Mouse (Mus musculus) heart, embryonic 15.5 days (tissue): ENCODE measurements around the gene Ckap2l. TPM values are rescaled to one million over a fixed set of nuclear protein-coding genes. Genes with fewer than 3 reads are reported as not detected.

Experiments used
- ATAC-seq: fragments of 200-750 bp; cut with Nextera tagmentation; replicated peaks from 2 replicates; pipeline ENCODE4 v1.8.0; 2017; ENCODE audit warnings: low read depth, moderate TSS enrichment; ENCODE audit not compliant: insufficient number of reproducible peaks, insufficient read depth, low FRiP score
- H3K27ac ChIP-seq: fragments of 300-500 bp; sonication (generic); 2 replicates; pipeline ENCODE4 v1.5.1; 2015; ENCODE audit warnings: mild to moderate bottlenecking, inconsistent platforms
- H3K27me3 ChIP-seq: fragments of 300-500 bp; sonication (generic); 2 replicates; pipeline ENCODE4 v1.6.1; 2015; ENCODE audit warnings: inconsistent platforms
- H3K36me3 ChIP-seq: fragments of 300-500 bp; sonication (generic); 2 replicates; pipeline ENCODE4 v1.6.1; 2015; ENCODE audit warnings: mild to moderate bottlenecking, inconsistent platforms
- H3K4me1 ChIP-seq: fragments of 300-500 bp; sonication (generic); replicated peaks from 2 replicates; pipeline ENCODE4 v1.6.1; 2015; ENCODE audit warnings: inconsistent platforms
- H3K4me2 ChIP-seq: fragments of 300-500 bp; sonication (generic); 2 replicates; pipeline ENCODE4 v1.6.1; 2015; ENCODE audit warnings: inconsistent platforms, mild to moderate bottlenecking, moderate library complexity
- H3K4me3 ChIP-seq: fragments of 300-500 bp; sonication (generic); 2 replicates; pipeline ENCODE4 v1.5.1; 2015; ENCODE audit warnings: mild to moderate bottlenecking, inconsistent platforms
- H3K9ac ChIP-seq: fragments of 300-500 bp; sonication (generic); 2 replicates; pipeline ENCODE4 v1.6.1; 2015; ENCODE audit warnings: mild to moderate bottlenecking, inconsistent platforms
- H3K9me3 ChIP-seq: fragments of 300-500 bp; sonication (generic); replicated peaks from 2 replicates; pipeline ENCODE4 v1.6.1; 2016; ENCODE audit warnings: inconsistent platforms
- WGBS: fragments of 180-500 bp; shearing (Covaris S2); methylation state at CpG from one replicate; pipeline ENCODE4 v1.1.7; 2015; ENCODE audit warnings: mixed read lengths; 5-methylcytosine and 5-hydroxymethylcytosine counted together
- polyA plus RNA-seq: library from polyadenylated mRNA; unstranded; fragments of >200 nt; fragmentation: Nextera tagmentation; extraction: Ambion mirVana; gene quantifications from 2 replicates; pipeline ENCODE4 v1.2.1, GENCODE M21; 2015

Ckap2l gene
- polyA plus RNA-seq, 1 experiment from 2014 or later: 36.5 TPM

- Histone ChIP-seq H3K9me3 (no peaks in the 10 kb centered on the region), H3K4me2 (no peak overlapping the region), H3K9ac (no peak overlapping the region), H3K27ac (no peak overlapping the region), H3K36me3 (no peaks in the 10 kb centered on the region), H3K4me1 (no peaks in the 10 kb centered on the region), H3K4me3 (no peak overlapping the region), H3K27me3 (no peaks in the 10 kb centered on the region)
- WGBS: 85% methylated on average over 1 of the region's 1 CpGs
- ATAC-seq: no peak
Measured at GRCm38 (mm10) chr2:129313934-129314333, 16.9 kb upstream of the Ckap2l start.

DNA sequence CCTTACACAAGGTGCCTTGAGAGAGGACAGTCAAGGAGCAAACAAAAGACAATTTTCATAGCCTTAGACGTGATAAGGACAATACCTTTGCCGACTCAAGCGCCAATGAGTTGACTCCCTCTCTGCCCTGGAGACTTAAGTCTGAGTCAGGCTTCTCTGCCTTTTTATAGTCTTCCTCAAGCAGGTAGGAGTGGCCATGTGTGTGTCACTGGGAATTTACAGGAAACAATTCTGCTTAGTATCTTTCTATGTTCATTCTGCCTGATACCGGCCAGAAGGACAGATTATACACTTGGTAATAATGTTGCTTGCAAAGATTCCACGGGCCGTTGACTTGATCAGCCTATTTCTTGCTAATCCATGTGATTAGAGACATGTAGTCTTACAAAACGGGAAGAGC is 12.8 kb upstream of the Ckap2l start, which contains the start of gene Il1a:
Gene Il1a (minus strand): TSS at position 137 of the 400 bp plus-strand sequence.
- Histone ChIP-seq H3K4me2 (no peak within 1 kb of the TSS), H3K9ac (no peak within 1 kb of the TSS), H3K27me3 (no peaks in the 10 kb centered on the region), H3K4me3 (no peak within 1 kb of the TSS), H3K36me3 (no peaks in the 10 kb centered on the region), H3K27ac (no peak within 1 kb of the TSS), H3K4me1 (no peaks in the 10 kb centered on the region), H3K9me3 (no peaks in the 10 kb centered on the region)
- 63% methylated on average over 7 of the region's 7 CpGs for WGBS
- no peak for ATAC-seq

DNA sequence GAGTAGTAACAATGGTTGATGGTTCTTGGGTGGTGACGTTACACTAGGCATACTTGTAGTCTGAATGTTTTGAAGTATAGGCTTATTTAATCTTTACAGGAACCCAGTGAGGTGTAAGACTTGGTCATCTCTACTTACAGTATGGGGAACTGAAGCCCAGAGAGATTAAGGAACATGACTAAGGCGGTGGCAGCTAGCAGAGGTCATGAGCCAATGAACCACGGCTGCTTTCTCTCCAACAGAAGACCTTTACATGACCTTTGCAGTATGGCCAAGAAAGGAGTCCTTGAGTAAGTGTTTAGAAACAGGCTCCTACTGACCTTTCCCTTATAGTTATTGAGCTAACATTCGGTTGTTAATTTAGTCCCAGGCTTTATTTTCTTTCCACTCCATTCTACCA is 9.0 kb upstream of the Ckap2l start:
- Histone ChIP-seq H3K27ac (no peak overlapping the region), H3K36me3 (no peaks in the 10 kb centered on the region), H3K4me2 (no peak overlapping the region), H3K4me1 (no peaks in the 10 kb centered on the region), H3K9ac (no peak overlapping the region), H3K4me3 (no peak overlapping the region), H3K9me3 (no peaks in the 10 kb centered on the region), H3K27me3 (no peaks in the 10 kb centered on the region)
- WGBS: 66% methylated on average over 4 of the region's 4 CpGs
- no peak for ATAC-seq

DNA sequence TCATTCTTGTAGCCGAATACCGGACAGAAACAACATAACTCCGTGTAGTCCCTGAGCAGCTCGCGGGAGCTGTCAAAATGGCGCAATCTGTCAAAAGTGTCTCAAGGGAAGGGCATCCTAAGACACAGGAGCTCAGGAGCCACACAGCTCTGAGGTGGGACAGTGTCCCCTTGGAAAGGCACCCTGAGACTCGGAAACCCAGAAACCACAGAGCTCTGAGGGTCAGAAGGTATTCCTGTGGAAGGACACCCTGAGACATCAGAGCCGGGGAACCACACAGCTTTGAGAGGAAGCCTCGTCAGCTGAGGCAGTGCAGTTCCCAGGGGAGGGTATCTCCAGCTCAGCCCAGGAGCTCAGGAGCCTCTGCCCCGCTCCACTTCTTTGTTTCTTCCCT is 574 bp upstream of the Ckap2l start:
- peak; percentile 42 for ATAC-seq
- Histone ChIP-seq H3K27me3 (no peaks in the 10 kb centered on the region), H3K9me3 (no peaks in the 10 kb centered on the region), H3K27ac (peak overlapping the region; percentile 95), H3K4me2 (peak overlapping the region; percentile 82), H3K36me3 (no peaks in the 10 kb centered on the region), H3K4me3 (peak overlapping the region; percentile 88), H3K9ac (peak overlapping the region; percentile 70), H3K4me1 (peaks cover 21% of the 10 kb centered on the region)
- WGBS: 2% methylated on average over 10 of the region's 10 CpGs

GRCm38 (mm10) chr2:129296086-129296485 is 926 bp downstream of the Ckap2l start:
- H3K36me3 ChIP-seq: peaks cover 3% of the 10 kb centered on the region; the same call in 1 of the 2 replicates
- no peak for ATAC-seq
- H3K9ac ChIP-seq: peak overlapping the region; percentile 78
- WGBS: 56% methylated on average over 5 of the region's 5 CpGs
- H3K27ac ChIP-seq: no peak overlapping the region
- H3K27me3 ChIP-seq: no peaks in the 10 kb centered on the region
- H3K4me3 ChIP-seq: peak overlapping the region; percentile 88
- H3K9me3 ChIP-seq: no peaks in the 10 kb centered on the region
- peaks cover 21% of the 10 kb centered on the region for H3K4me1 ChIP-seq
- H3K4me2 ChIP-seq: peak overlapping the region; percentile 70

- no peaks in the 10 kb centered on the region for H3K9me3 ChIP-seq
- no peak for ATAC-seq
- H3K27ac ChIP-seq: no peak overlapping the region
- no peaks in the 10 kb centered on the region for H3K27me3 ChIP-seq
- H3K4me2 ChIP-seq: no peak overlapping the region; the same call in 1 of the 2 replicates
- H3K4me1 ChIP-seq: peaks cover 21% of the 10 kb centered on the region
- WGBS: 80% methylated on average over 5 of the region's 5 CpGs
- H3K36me3 ChIP-seq: peaks cover 6% of the 10 kb centered on the region; the same call in 1 of the 2 replicates
- H3K4me3 ChIP-seq: no peak overlapping the region
- H3K9ac ChIP-seq: no peak overlapping the region
Measured at GRCm38 (mm10) chr2:129295075-129295474, 1.9 kb downstream of the Ckap2l start.

DNA sequence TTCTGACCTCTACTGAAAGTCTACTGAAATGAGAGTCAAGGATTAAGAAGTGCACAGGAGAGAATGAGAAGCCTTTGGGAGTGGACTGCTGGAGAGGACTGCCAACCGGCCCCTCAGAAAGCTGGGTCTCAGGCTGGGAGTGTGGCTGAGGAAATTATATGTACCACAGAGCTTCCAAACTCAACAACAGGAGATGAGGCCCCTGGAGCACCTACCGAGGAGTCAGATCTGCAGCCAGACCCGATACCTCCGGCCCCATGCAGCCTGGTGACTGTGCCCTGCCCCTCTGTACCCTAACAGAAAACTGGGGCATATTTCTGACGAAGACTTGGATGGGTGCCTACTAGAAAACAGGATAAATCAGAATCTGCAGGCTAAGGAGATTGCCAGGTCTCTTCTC is 23.2 kb downstream of the Ckap2l start:
- H3K36me3 ChIP-seq: peaks cover 70% of the 10 kb centered on the region
- no peak overlapping the region for H3K27ac ChIP-seq
- WGBS: 95% methylated on average over 5 of the region's 5 CpGs
- no peak overlapping the region for H3K4me3 ChIP-seq
- no peaks in the 10 kb centered on the region for H3K9me3 ChIP-seq
- no peak for ATAC-seq
- H3K27me3 ChIP-seq: no peaks in the 10 kb centered on the region
- H3K9ac ChIP-seq: no peak overlapping the region
- no peak overlapping the region for H3K4me2 ChIP-seq
- no peaks in the 10 kb centered on the region for H3K4me1 ChIP-seq

GRCm38 (mm10) chr2:129270621-129271020 is 26.4 kb downstream of the Ckap2l start:
- Histone ChIP-seq H3K4me2 (no peak overlapping the region), H3K4me3 (no peak overlapping the region), H3K4me1 (no peaks in the 10 kb centered on the region), H3K27me3 (no peaks in the 10 kb centered on the region), H3K9me3 (no peaks in the 10 kb centered on the region), H3K36me3 (peaks cover 76% of the 10 kb centered on the region), H3K27ac (no peak overlapping the region), H3K9ac (no peak overlapping the region)
- no peak for ATAC-seq
- WGBS: 87% methylated on average over 9 of the region's 9 CpGs

DNA sequence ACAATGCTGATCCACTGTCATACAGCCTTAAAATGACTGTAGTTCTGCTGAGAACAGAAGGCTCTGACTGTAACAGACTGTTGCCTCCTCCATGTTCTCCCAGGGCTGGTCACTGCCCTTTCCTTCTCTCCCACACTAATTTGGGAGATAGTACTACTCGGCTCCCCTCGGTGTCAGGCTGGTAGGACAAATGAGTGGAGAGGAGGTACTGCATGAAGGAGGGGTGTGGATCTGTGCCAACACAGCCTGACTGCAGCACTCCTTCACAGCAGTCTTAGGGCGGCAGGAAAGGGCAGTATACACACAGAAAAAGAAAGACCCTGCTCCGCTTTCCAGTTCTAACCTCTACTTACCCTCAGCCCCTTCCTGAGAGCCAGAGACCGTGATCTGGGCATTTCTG is 27.0 kb downstream of the Ckap2l start:
- no peak overlapping the region for H3K4me2 ChIP-seq
- H3K9ac ChIP-seq: no peak overlapping the region
- 72% methylated on average over 5 of the region's 5 CpGs for WGBS
- no peaks in the 10 kb centered on the region for H3K9me3 ChIP-seq
- no peak for ATAC-seq
- no peak overlapping the region for H3K4me3 ChIP-seq
- no peak overlapping the region for H3K27ac ChIP-seq
- no peaks in the 10 kb centered on the region for H3K4me1 ChIP-seq
- H3K27me3 ChIP-seq: no peaks in the 10 kb centered on the region
- H3K36me3 ChIP-seq: peaks cover 71% of the 10 kb centered on the region

- Histone ChIP-seq H3K9ac (no peak overlapping the region), H3K4me2 (no peak overlapping the region), H3K36me3 (peaks cover 64% of the 10 kb centered on the region), H3K4me3 (no peak overlapping the region), H3K9me3 (no peaks in the 10 kb centered on the region), H3K27ac (no peak overlapping the region), H3K27me3 (no peaks in the 10 kb centered on the region), H3K4me1 (no peaks in the 10 kb centered on the region)
- WGBS: 87% methylated on average over 12 of the region's 12 CpGs
- no peak for ATAC-seq
Measured at GRCm38 (mm10) chr2:129269161-129269643, 27.8 kb downstream of the Ckap2l start.

DNA sequence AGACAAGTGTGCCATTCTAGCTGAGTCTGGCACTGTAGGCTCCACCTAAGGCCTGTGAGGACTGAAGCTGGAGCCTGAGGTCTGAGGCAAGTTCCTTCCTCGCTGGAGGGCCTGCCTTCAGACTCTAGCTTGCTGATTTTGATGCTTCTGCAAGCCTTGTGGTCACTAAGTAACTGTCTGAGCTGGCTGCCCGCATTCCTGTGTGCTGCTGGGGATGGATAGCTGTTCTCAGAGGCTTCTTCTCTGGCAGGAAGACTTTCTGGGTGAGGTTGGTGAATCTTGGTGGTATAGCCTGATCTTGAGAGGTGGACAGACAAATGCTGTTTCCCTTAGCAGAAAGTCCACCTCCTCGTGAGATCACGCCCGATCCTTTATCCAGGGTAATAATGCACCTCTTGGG is 29.3 kb downstream of the Ckap2l start:
- Histone ChIP-seq H3K9ac (no peak overlapping the region), H3K4me1 (no peaks in the 10 kb centered on the region), H3K27ac (no peak overlapping the region), H3K4me2 (no peak overlapping the region), H3K4me3 (no peak overlapping the region), H3K27me3 (no peaks in the 10 kb centered on the region), H3K9me3 (no peaks in the 10 kb centered on the region), H3K36me3 (peaks cover 52% of the 10 kb centered on the region)
- 91% methylated on average over 5 of the region's 5 CpGs for WGBS
- no peak for ATAC-seq

- no peak overlapping the region for H3K27ac ChIP-seq
- no peak overlapping the region for H3K9ac ChIP-seq
- H3K4me3 ChIP-seq: no peak overlapping the region
- H3K4me2 ChIP-seq: no peak overlapping the region
- ATAC-seq: no peak
- WGBS: 90% methylated on average over 7 of the region's 7 CpGs
- H3K36me3 ChIP-seq: peaks cover 37% of the 10 kb centered on the region
- no peaks in the 10 kb centered on the region for H3K27me3 ChIP-seq
- no peaks in the 10 kb centered on the region for H3K9me3 ChIP-seq
- H3K4me1 ChIP-seq: no peaks in the 10 kb centered on the region
Measured at GRCm38 (mm10) chr2:129265316-129265715, 31.7 kb downstream of the Ckap2l start.
